Mouse (Mus musculus) megakaryocyte-erythroid progenitor cell, adult 5-6 weeks (primary cell): ENCODE data around the gene Sv2a. TPM values are rescaled to one million over a fixed set of nuclear protein-coding genes. Genes with fewer than 3 reads are reported as not detected.

Experiments used
- ATAC-seq: replicated peaks from 2 replicates; pipeline ENCODE4 v1.8.0; 2016; ENCODE audit warnings: mild to moderate bottlenecking, inconsistent platforms; ENCODE audit not compliant: severe bottlenecking, poor library complexity, low FRiP score, low TSS enrichment
- total RNA-seq, 2 experiments: library from RNA; stranded (forward) in 1 of 2; stranded (reverse) in 1 of 2; fragments of 200-1000, 215-1000 nt in 1 of 2; fragments of >200 nt in 1 of 2; fragmentation: Nextera tagmentation in 1 of 2; gene quantifications; 2 replicates each; pipeline ENCODE4 v1.2.3; 2014 to 2017

The Sv2a gene
- total RNA-seq, 2 experiments from 2014 or later: 1.0 TPM; not detected in 1

GRCm38 (mm10) chr3:96209242-96209641 lies 28.3 kb downstream of the Sv2a start:
- no peak for ATAC-seq

GRCm38 (mm10) chr3:96219191-96219641 lies 38.3 kb downstream of the Sv2a start:
- ATAC-seq: 0 out of 2 replicates have a peak, but pooled peaks have one; percentile 27

- ATAC-seq: peak; percentile 42
Measured at GRCm38 (mm10) chr3:96219661-96220130, 38.7 kb downstream of the Sv2a start, which contains the start of the genes Bola1 and Hist2h2ab. TSS of gene Bola1 (minus strand) at chr3:96219709. TSS of gene Hist2h2ab (plus strand) at chr3:96219865.

GRCm38 (mm10) chr3:96220131-96220764 lies 39.3 kb downstream of the Sv2a start:
- ATAC-seq: peak; percentile 31; the same call in 1 of the 2 replicates

GRCm38 (mm10) chr3:96220765-96221639 lies 40.1 kb downstream of the Sv2a start, which contains the start of the genes Hist2h2ac and Hist2h2be:
TSS of gene Hist2h2ac (minus strand) at chr3:96220880.
TSS of gene Hist2h2be (plus strand) at chr3:96221119.
- peak; percentile 86 for ATAC-seq

GRCm38 (mm10) chr3:96221640-96222038 lies 40.7 kb downstream of the Sv2a start:
- no peak for ATAC-seq

GRCm38 (mm10) chr3:96222774-96223173 lies 41.8 kb downstream of the Sv2a start:
- no peak for ATAC-seq

GRCm38 (mm10) chr3:96225421-96225820 lies 44.5 kb downstream of the Sv2a start:
- no peak for ATAC-seq

GRCm38 (mm10) chr3:96226695-96227648 lies 46.0 kb downstream of the Sv2a start:
- ATAC-seq: no peak

GRCm38 (mm10) chr3:96228828-96229227 lies 47.9 kb downstream of the Sv2a start:
- ATAC-seq: no peak

GRCm38 (mm10) chr3:96230404-96230803 lies 49.5 kb downstream of the Sv2a start:
- ATAC-seq: no peak

GRCm38 (mm10) chr3:96230910-96231757 lies 50.2 kb downstream of the Sv2a start:
- ATAC-seq: peak; percentile 50

GRCm38 (mm10) chr3:96231758-96232120 lies 50.8 kb downstream of the Sv2a start:
- ATAC-seq: no peak

GRCm38 (mm10) chr3:96234914-96235313 lies 54.0 kb downstream of the Sv2a start:
- ATAC-seq: no peak

- no peak for ATAC-seq
Measured at GRCm38 (mm10) chr3:96235836-96236235, 54.9 kb downstream of the Sv2a start.

- ATAC-seq: no peak
Measured at GRCm38 (mm10) chr3:96236834-96237334, 55.9 kb downstream of the Sv2a start.

GRCm38 (mm10) chr3:96237335-96237903 lies 56.5 kb downstream of the Sv2a start:
- no peak for ATAC-seq
